Mouse (Mus musculus) neural tube, embryonic 14.5 days (tissue): ENCODE measurements around the gene Sf3b3. TPM values are rescaled to one million over a fixed set of nuclear protein-coding genes. Genes with fewer than 3 reads are reported as not detected.
"Not testable (repeated sequence)": the region's sequence is repeated elsewhere in the genome, so short reads cannot be mapped to it uniquely, and the experiment has no call there.

ENCODE experiments used
- ATAC-seq: fragments of 200-750 bp; cut with Nextera tagmentation; 2 replicates; pipeline ENCODE4 v1.8.0; 2017; ENCODE audit warnings: low read depth, mild to moderate bottlenecking, moderate TSS enrichment, moderate library complexity
- H3K27ac ChIP-seq: fragments of 300-500 bp; sonication (generic); 2 replicates; pipeline ENCODE4 v1.5.1; 2014; ENCODE audit warnings: low read depth, mild to moderate bottlenecking, control low read depth, low read length, moderate library complexity, mixed read lengths
- H3K27me3 ChIP-seq: fragments of 300-500 bp; sonication (generic); 2 replicates; pipeline ENCODE4 v1.6.1; 2014; ENCODE audit warnings: low read length; ENCODE audit not compliant: control insufficient read depth, insufficient read depth
- H3K36me3 ChIP-seq: fragments of 300-500 bp; sonication (generic); 2 replicates; pipeline ENCODE4 v1.6.1; 2014; ENCODE audit warnings: low read length, mixed read lengths; ENCODE audit not compliant: control insufficient read depth, insufficient read depth
- H3K4me1 ChIP-seq: fragments of 300-500 bp; sonication (generic); 2 replicates; pipeline ENCODE4 v1.6.1; 2014; ENCODE audit warnings: low read length; ENCODE audit not compliant: control insufficient read depth, insufficient read depth
- H3K4me2 ChIP-seq: fragments of 300-500 bp; sonication (generic); 2 replicates; pipeline ENCODE4 v1.6.1; 2014; ENCODE audit warnings: mild to moderate bottlenecking, low read depth, low read length, control low read depth
- H3K4me3 ChIP-seq: fragments of 300-500 bp; sonication (generic); 2 replicates; pipeline ENCODE4 v1.5.1; 2014; ENCODE audit warnings: low read depth, low read length, control low read depth, mixed read lengths
- H3K9ac ChIP-seq: fragments of 300-500 bp; sonication (generic); replicated peaks from 2 replicates; pipeline ENCODE4 v1.6.1; 2014; ENCODE audit warnings: low read depth, mild to moderate bottlenecking, control low read depth, low read length, mixed read lengths
- H3K9me3 ChIP-seq: fragments of 300-500 bp; sonication (generic); 2 replicates; pipeline ENCODE4 v1.6.1; 2016; ENCODE audit warnings: low read length; ENCODE audit not compliant: control insufficient read depth
- WGBS: fragments of 180-500 bp; shearing (Covaris S2); extraction: QIAGEN DNeasy Blood & Tissue Kit; methylation state at CpG from one replicate; pipeline ENCODE4 v1.1.7; 2014; 5-methylcytosine and 5-hydroxymethylcytosine counted together
- polyA plus RNA-seq: library from polyadenylated mRNA; unstranded; fragments of >200 nt; fragmentation: Nextera tagmentation; extraction: Ambion mirVana; gene quantifications from 2 replicates; pipeline ENCODE4 v1.2.1, GENCODE M21; 2014

Sf3b3 gene
- polyA plus RNA-seq, 1 experiment from 2014 or later: 87.3 TPM

DNA sequence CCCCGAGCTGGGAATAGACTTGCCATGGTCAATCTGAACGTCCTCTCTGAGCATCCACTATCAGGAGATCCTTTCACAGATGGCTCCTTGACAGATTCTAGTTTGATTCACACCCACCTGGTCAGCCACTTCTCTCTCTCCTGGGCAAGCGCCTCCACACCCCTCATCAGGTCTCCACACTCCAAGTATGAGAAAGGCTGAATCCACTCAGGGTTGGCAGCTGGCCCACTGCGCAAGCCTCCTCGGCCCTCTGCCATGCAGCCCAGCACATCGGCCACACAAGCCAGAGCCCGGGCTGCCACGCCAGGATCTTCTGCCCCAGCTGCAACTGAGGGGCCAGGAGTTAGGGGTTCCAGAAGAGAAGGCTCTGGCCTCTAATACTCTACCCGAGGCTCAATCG, 41.0 kb upstream of the Sf3b3 start:
- no peak for ATAC-seq
- H3K36me3 ChIP-seq: peaks cover 29% of the 10 kb centered on the region
- 94% methylated on average over 10 of the region's 10 CpGs for WGBS

DNA sequence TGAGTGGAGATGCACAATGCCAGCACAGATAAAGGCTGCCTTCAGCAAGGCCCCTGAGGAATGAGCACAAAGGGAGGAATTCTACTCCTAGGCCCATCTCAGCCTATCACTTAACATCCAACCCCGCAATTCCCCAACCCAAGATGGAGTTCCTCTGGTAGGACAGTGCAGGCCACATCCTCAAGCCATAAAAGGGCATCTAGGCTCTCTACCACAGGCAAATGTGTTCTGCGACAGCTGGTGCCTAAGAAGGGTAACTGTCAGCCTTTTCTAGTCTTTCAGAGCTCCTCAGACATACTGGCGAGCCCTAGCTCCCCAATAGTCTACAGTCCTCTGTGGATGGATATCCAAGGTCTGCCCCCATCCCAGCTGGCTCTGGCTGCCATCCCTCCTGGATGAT, 40.0 kb upstream of the Sf3b3 start:
- WGBS: 89% methylated on average over 3 of the region's 3 CpGs
- peaks cover 38% of the 10 kb centered on the region for H3K36me3 ChIP-seq
- ATAC-seq: no peak

More for the DNA sequence above, 41.0 kb upstream of the Sf3b3 start:
- Histone ChIP-seq H3K9me3 (no peaks in the 10 kb centered on the region), H3K4me1 (no peaks in the 10 kb centered on the region), H3K4me2 (no peak overlapping the region), H3K4me3 (no peak overlapping the region), H3K27me3 (no peaks in the 10 kb centered on the region), H3K9ac (no peak overlapping the region), H3K27ac (no peak overlapping the region)

GRCm38 (mm10) chr8:110883824-110884223, 37.2 kb upstream of the Sf3b3 start:
- Histone ChIP-seq H3K27me3 (no peaks in the 10 kb centered on the region), H3K36me3 (peaks cover 57% of the 10 kb centered on the region), H3K27ac (no peak overlapping the region), H3K9ac (no peak overlapping the region), H3K4me2 (no peak overlapping the region), H3K4me1 (no peaks in the 10 kb centered on the region), H3K9me3 (no peaks in the 10 kb centered on the region), H3K4me3 (no peak overlapping the region)
- ATAC-seq: no peak
- 96% methylated on average over 18 of the region's 18 CpGs for WGBS

More for the DNA sequence above, 40.0 kb upstream of the Sf3b3 start:
- Histone ChIP-seq H3K4me2 (no peak overlapping the region), H3K9me3 (no peaks in the 10 kb centered on the region), H3K27me3 (no peaks in the 10 kb centered on the region), H3K4me1 (no peaks in the 10 kb centered on the region), H3K9ac (no peak overlapping the region), H3K27ac (no peak overlapping the region), H3K4me3 (no peak overlapping the region)

DNA sequence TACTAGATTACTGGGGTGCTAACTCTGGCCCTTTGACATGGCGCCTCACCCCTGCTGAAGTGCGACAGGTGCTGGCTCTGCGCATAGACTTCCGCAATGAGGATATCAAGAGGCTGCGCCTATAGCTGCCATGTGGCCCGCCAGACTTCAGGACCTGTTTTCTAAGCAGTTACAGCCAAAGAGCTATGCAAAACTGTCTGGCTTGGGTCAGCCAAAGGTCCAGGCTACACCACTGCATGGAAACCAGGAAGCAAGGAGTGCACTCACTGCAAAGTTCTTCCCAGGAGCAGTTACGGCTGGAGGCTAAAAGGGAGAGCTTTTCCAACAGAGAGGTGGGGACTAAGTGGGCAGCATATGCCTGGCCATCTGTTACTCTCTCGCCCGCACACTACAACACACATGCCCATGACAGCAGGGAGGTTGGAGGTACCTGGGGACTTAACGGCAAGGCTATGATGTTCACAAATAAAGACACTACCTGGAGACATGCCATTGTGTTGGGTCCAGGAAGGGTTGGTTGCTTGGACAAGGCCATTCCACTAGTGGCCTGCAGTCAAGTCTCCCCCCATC, 35.2 kb upstream of the Sf3b3 start:
- peaks cover 59% of the 10 kb centered on the region for H3K36me3 ChIP-seq

DNA sequence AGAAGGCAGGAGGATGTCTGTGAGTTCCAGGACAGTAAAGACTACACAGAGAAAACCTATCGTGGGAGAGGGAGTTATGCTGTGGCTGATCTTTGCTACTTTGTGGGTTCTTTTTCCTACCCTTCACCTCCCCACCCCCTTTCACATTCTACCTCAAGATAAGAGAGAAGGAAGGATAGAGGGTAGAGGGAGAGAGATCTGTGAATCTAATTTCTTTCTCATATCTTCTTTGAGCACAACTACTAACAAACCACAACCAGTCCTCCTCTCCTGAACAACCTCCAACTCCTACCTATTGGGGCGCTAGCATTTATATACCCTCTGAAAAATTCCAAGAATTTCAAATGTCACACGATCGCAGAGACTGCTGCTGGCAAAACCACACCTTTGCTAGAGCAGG, 31.3 kb upstream of the Sf3b3 start:
- Histone ChIP-seq H3K27me3 (no peaks in the 10 kb centered on the region), H3K4me2 (no peak overlapping the region), H3K9ac (no peak overlapping the region), H3K9me3 (no peaks in the 10 kb centered on the region), H3K36me3 (peaks cover 73% of the 10 kb centered on the region), H3K4me3 (no peak overlapping the region), H3K27ac (no peak overlapping the region), H3K4me1 (no peaks in the 10 kb centered on the region)
- no peak for ATAC-seq
- WGBS: 89% methylated on average over 4 of the region's 4 CpGs

More for the DNA sequence above, 35.2 kb upstream of the Sf3b3 start:
- no peaks in the 10 kb centered on the region for H3K4me1 ChIP-seq
- no peaks in the 10 kb centered on the region for H3K27me3 ChIP-seq
- no peak overlapping the region for H3K4me3 ChIP-seq
- no peak overlapping the region for H3K27ac ChIP-seq
- H3K9me3 ChIP-seq: no peaks in the 10 kb centered on the region
- no peak for ATAC-seq
- H3K4me2 ChIP-seq: no peak overlapping the region
- H3K9ac ChIP-seq: no peak overlapping the region
- WGBS: 91% methylated on average over 10 of the region's 10 CpGs

DNA sequence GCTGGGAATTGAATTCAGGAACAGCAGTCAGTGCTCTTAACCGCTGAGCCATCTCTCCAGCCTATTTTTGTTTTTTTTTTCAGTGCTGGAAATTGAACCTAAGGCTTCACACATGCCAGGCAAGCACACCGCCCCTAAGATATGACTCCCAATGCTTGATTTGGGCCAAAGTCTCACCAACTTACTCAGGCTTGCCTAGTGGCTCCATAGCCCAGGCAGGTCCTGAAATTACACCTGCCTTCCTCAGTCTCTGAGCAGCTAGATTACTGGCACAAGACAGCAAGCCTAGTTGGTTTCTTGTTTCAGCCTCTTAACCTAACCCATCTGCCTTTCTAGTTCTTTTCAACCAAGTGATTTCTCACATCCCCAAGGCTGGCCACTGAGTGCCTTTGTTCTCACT, 23.9 kb upstream of the Sf3b3 start:
- Histone ChIP-seq H3K9me3 (no peaks in the 10 kb centered on the region), H3K4me2 (no peak overlapping the region), H3K4me3 (no peak overlapping the region), H3K36me3 (peaks cover 76% of the 10 kb centered on the region), H3K27ac (no peak overlapping the region), H3K9ac (no peak overlapping the region), H3K4me1 (no peaks in the 10 kb centered on the region), H3K27me3 (no peaks in the 10 kb centered on the region)
- WGBS: 96% methylated on average over 2 of the region's 2 CpGs
- no peak for ATAC-seq

- H3K9me3 ChIP-seq, H3K9ac ChIP-seq, H3K4me1 ChIP-seq, H3K4me2 ChIP-seq, H3K27me3 ChIP-seq, ATAC-seq, H3K27ac ChIP-seq, H3K4me3 ChIP-seq: not testable (repeated sequence)
- 98% methylated on average over 7 of the region's 7 CpGs for WGBS
- H3K36me3 ChIP-seq: peaks cover 80% of the 10 kb centered on the region
Observed at GRCm38 (mm10) chr8:110861347-110862025, 14.9 kb upstream of the Sf3b3 start.

DNA sequence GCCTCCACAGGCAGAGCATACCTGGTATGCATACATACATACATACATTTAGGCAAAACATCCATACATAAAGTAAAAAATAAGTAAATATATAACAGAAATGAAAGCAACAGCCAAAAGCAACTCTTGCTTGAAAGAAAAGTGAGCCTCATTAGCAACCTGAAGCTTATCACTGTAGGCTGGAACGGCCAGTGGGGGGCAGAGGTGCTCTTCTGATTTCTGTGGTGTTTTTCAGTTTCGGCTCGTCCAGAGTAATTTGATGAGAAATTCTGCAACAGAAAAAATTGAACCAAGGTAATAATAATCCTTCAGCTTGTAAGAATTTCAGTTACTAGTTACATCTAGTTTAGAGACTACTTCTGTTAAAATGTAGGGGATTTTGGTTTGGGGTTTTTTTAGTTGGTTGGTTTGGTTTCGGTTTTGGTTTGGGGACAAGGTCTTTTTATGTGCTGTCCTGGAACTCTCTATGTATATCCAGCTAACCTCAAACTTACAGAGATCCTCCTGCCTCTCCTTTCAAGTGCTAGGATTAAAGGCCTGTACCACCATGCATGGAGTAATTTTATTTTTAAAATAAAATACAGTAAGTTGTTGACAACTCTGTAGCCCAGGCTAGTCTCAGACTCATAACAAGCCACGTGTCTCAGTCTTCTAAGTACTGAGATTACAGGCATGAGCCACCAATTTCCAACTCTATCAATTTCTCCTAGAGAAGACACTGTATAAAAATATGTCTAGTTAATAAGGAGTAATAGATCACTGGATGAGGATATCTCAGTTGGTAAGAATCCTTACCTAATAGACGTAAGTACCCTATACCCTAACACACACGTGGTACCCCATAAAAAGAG, 13.3 kb upstream of the Sf3b3 start:
- Histone ChIP-seq H3K4me1 (no peaks in the 10 kb centered on the region), H3K36me3 (peaks cover 75% of the 10 kb centered on the region), H3K4me3 (no peak overlapping the region), H3K9me3 (no peaks in the 10 kb centered on the region), H3K9ac (no peak overlapping the region), H3K4me2 (no peak overlapping the region), H3K27me3 (no peaks in the 10 kb centered on the region), H3K27ac (no peak overlapping the region)
- ATAC-seq: no peak
- 84% methylated on average over 7 of the region's 7 CpGs for WGBS
